Comparison of ENCODE assay signal across 12 mouse cellular contexts in genomic region chr2:7088536-7088935, GRCm38 (mm10).
DNase-seq lines count a peak whose midpoint lies in the region; ATAC-seq and TF ChIP-seq lines count a peak whose summit lies in the region.
"Had no signal": no experiment of that assay in that cellular context is flagged by ENCODE, and none has a peak within 500 bp of the region (broad histone marks: within the 10 kb centered on the region; RNA-seq: fewer than 3 reads in every experiment).

No protein-coding gene starts in this region.

- no peak overlapping the region for H3K9ac ChIP-seq in heart, embryonic 15.5 days
- no peak overlapping the region for H3K9ac ChIP-seq in embryonic facial prominence, embryonic 12.5 days
- peak overlapping the region; percentile 38; the same call in 1 of the 2 replicates for H3K9ac ChIP-seq in heart, embryonic 16.5 days (ENCODE audit: low read length)
- no peak overlapping the region for H3K9ac ChIP-seq in midbrain, embryonic 15.5 days
- H3K9ac ChIP-seq: liver, embryonic 14.5 days had no signal

- 17% methylated on average over 4 of the region's 4 CpGs for WGBS in heart, embryonic 15.5 days
- WGBS in embryonic facial prominence, embryonic 12.5 days, result 26% methylated on average over 4 of the region's 4 CpGs
- 16% methylated on average over 4 of the region's 4 CpGs for WGBS in heart, embryonic 16.5 days
- 20% methylated on average over 4 of the region's 4 CpGs for WGBS in midbrain, embryonic 15.5 days
- WGBS in kidney, adult 2 months, result 59% methylated on average over 4 of the region's 4 CpGs

- no peak for TF ChIP-seq POLR2A in kidney, adult 2 months (IDR thresholded peaks at IDR 0.05; ENCODE audit: low read depth, low read length)

- H3K27me3 ChIP-seq in heart, embryonic 15.5 days, result no peaks in the 10 kb centered on the region
- H3K27me3 ChIP-seq in embryonic facial prominence, embryonic 12.5 days, result no peaks in the 10 kb centered on the region
- H3K27me3 ChIP-seq in heart, embryonic 16.5 days (ENCODE audit: control insufficient read depth, insufficient read depth, low read length), result no peaks in the 10 kb centered on the region
- H3K27me3 ChIP-seq in midbrain, embryonic 15.5 days (replicated peaks), result no peaks in the 10 kb centered on the region
- no peaks in the 10 kb centered on the region for H3K27me3 ChIP-seq in kidney, adult 2 months (replicated peaks; ENCODE audit: control insufficient read depth, insufficient read depth, low read length)
- H3K27me3 ChIP-seq: CH12.LX had no signal

- no peak overlapping the region for H3K4me3 ChIP-seq in heart, embryonic 15.5 days
- no peak overlapping the region for H3K4me3 ChIP-seq in embryonic facial prominence, embryonic 12.5 days
- no peak overlapping the region for H3K4me3 ChIP-seq in heart, embryonic 16.5 days (ENCODE audit: low read length)
- H3K4me3 ChIP-seq in midbrain, embryonic 15.5 days, result no peak overlapping the region
- H3K4me3 ChIP-seq in kidney, adult 2 months (ENCODE audit: insufficient read depth, low read depth, low read length), result no peak overlapping the region

- intact Hi-C loops in heart, postnatal 14 days (cut with DNase I), result no loop called here

- no peaks in the 10 kb centered on the region for H3K9me3 ChIP-seq in heart, embryonic 15.5 days (replicated peaks)
- no peaks in the 10 kb centered on the region for H3K9me3 ChIP-seq in embryonic facial prominence, embryonic 12.5 days
- H3K9me3 ChIP-seq in heart, embryonic 16.5 days (replicated peaks; ENCODE audit: control insufficient read depth, low read length), result no peaks in the 10 kb centered on the region
- no peaks in the 10 kb centered on the region for H3K9me3 ChIP-seq in midbrain, embryonic 15.5 days

- no peak for TF ChIP-seq CTCF in kidney, adult 2 months (conservative IDR thresholded peaks at IDR 0.05; ENCODE audit: insufficient read depth, insufficient read length, low read depth, low read length)

- DNase-seq in heart, postnatal 14 days, result no peak
- DNase-seq in kidney, adult 2 months, result no peak
- DNase-seq: thymus, postnatal 36 days had no signal

- H3K27ac ChIP-seq in heart, embryonic 15.5 days, result peak overlapping the region; percentile 81
- H3K27ac ChIP-seq in embryonic facial prominence, embryonic 12.5 days, result 0 out of 2 replicates have a peak overlapping the region, but pooled peaks have one; percentile 69
- H3K27ac ChIP-seq in heart, embryonic 16.5 days (ENCODE audit: low read length), result peak overlapping the region; percentile 92
- peak overlapping the region; percentile 46; the same call in 1 of the 2 replicates for H3K27ac ChIP-seq in midbrain, embryonic 15.5 days
- no peak overlapping the region for H3K27ac ChIP-seq in kidney, adult 2 months (ENCODE audit: insufficient read depth, low read depth, low read length)
- H3K27ac ChIP-seq: liver, embryonic 14.5 days had no signal

- H3K36me3 ChIP-seq in heart, embryonic 15.5 days, result no peaks in the 10 kb centered on the region
- no peaks in the 10 kb centered on the region for H3K36me3 ChIP-seq in embryonic facial prominence, embryonic 12.5 days
- H3K36me3 ChIP-seq in heart, embryonic 16.5 days (ENCODE audit: control insufficient read depth, insufficient read depth), result no peaks in the 10 kb centered on the region
- H3K36me3 ChIP-seq in midbrain, embryonic 15.5 days (replicated peaks), result no peaks in the 10 kb centered on the region
- no peaks in the 10 kb centered on the region for H3K36me3 ChIP-seq in kidney, adult 2 months (ENCODE audit: control insufficient read depth, insufficient read depth, low read length)

- 0 out of 2 replicates have a peak overlapping the region, but pooled peaks have one; percentile 7 for H3K4me2 ChIP-seq in heart, embryonic 15.5 days
- no peak overlapping the region for H3K4me2 ChIP-seq in embryonic facial prominence, embryonic 12.5 days (replicated peaks)
- H3K4me2 ChIP-seq in heart, embryonic 16.5 days (ENCODE audit: low read depth, low read length), result peak overlapping the region; percentile 10; the same call in 1 of the 2 replicates
- no peak overlapping the region for H3K4me2 ChIP-seq in midbrain, embryonic 15.5 days

- no peak for ATAC-seq in heart, embryonic 15.5 days (replicated peaks; ENCODE audit: insufficient number of reproducible peaks, insufficient read depth, low FRiP score, low read depth)
- no peak for ATAC-seq in embryonic facial prominence, embryonic 12.5 days (ENCODE audit: insufficient number of reproducible peaks, insufficient read depth, low FRiP score, low TSS enrichment)
- no peak for ATAC-seq in heart, embryonic 16.5 days (replicated peaks; ENCODE audit: extremely low read depth, insufficient read depth, low FRiP score)
- ATAC-seq in midbrain, embryonic 15.5 days (replicated peaks), result peak; percentile 15; the same call in 1 of the 2 replicates
- no peak for ATAC-seq in activated CD4-positive, CD25-positive, alpha-beta regulatory T cell, adult 4 months
- ATAC-seq in granulocyte monocyte progenitor cell, adult 5-6 weeks (replicated peaks; ENCODE audit: poor library complexity, severe bottlenecking), result no peak
- ATAC-seq: inflammation-experienced regulatory T-cells, adult 6 months had no signal

- peaks cover 31% of the 10 kb centered on the region for H3K4me1 ChIP-seq in heart, embryonic 15.5 days (replicated peaks)
- H3K4me1 ChIP-seq in embryonic facial prominence, embryonic 12.5 days, result peaks cover 11% of the 10 kb centered on the region
- peaks cover 23% of the 10 kb centered on the region for H3K4me1 ChIP-seq in heart, embryonic 16.5 days (ENCODE audit: control insufficient read depth, insufficient read depth, low read length)
- H3K4me1 ChIP-seq in midbrain, embryonic 15.5 days, result peaks cover 16% of the 10 kb centered on the region
- H3K4me1 ChIP-seq in kidney, adult 2 months (ENCODE audit: control insufficient read depth, insufficient read depth, low read length), result no peaks in the 10 kb centered on the region

Comparison
In these comparisons a context has a peak if more than half of its experiments do, and no peak if none do; other contexts are left out.
1. H3K4me2 ChIP-seq: peak in heart, embryonic 15.5 days (single experiment) and heart, embryonic 16.5 days (single experiment); none in embryonic facial prominence, embryonic 12.5 days (single experiment) and midbrain, embryonic 15.5 days (single experiment).